Mouse (Mus musculus): Measurements from ENCODE around the gene Mrps31.

The Mrps31 gene

DNA sequence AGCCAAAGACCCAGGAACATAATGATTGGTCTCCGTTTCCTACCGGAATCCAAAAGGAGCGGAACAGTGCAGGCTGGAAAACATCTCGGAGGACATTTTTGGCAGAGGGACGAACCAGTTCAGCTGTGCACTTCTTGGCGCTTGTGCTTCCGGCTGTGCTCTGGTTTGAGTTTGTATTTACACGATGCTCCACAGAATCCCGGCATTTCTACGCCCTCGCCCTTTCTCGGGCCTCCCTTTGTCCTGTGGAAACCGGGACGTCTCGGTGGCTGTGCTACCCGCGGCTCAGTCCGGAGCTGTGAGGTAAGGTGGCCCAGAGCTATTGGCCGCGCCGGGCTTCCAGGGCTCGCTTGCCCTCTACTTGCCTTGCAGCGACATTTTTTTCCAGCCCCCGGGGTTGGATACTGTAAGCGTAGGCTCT, at the start of gene Mrps31:
Gene Mrps31, plus strand, starts transcription at position 80 of the 421 bp plus-strand sequence.
- peak; percentile 77 to 90 for DNase-seq

- no peak for DNase-seq
Observed at GRCm38 (mm10) chr8:22376311-22376710, 34.9 kb upstream of the Mrps31 start.

DNA sequence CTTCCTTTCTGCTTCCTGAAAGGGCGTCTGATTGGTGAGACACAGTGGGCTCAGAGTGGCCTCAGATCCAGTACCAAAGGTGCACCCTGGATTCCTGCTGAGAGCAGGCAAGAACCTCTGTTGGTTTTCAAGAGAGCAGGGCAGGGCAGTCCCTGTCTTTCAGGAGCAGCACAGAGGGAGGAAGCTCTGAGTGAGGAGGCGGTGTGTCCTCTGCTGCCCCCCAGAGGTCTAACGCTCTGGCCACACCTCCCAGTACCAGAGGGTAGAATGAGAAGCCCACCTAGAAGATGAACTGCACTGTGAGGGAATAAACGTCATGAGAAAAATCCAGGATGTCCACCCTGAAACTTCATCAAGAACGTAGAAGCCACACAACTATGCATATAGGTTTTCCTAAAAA, 34.3 kb upstream of the Mrps31 start:
- DNase-seq, result no peak

DNA sequence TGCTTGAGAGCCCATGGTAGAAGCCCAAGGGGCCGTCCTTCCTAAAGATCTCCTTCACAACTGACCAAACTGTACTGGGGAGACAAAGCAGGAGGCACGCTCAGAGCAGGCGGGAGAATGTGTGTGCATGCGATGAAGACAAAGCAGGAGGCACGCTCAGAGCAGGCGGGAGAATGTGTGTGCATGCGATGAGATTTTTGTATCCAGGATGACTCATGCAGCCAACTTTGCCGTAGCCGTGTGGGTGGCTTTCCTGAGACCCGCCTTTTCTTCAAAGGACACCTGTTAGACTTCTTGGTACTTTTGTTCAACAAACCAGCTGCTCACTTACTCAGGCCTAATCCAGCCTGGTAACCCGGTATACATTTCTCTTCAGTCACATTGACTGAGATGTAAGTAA, 30.2 kb upstream of the Mrps31 start:
- DNase-seq, result no peak

DNA sequence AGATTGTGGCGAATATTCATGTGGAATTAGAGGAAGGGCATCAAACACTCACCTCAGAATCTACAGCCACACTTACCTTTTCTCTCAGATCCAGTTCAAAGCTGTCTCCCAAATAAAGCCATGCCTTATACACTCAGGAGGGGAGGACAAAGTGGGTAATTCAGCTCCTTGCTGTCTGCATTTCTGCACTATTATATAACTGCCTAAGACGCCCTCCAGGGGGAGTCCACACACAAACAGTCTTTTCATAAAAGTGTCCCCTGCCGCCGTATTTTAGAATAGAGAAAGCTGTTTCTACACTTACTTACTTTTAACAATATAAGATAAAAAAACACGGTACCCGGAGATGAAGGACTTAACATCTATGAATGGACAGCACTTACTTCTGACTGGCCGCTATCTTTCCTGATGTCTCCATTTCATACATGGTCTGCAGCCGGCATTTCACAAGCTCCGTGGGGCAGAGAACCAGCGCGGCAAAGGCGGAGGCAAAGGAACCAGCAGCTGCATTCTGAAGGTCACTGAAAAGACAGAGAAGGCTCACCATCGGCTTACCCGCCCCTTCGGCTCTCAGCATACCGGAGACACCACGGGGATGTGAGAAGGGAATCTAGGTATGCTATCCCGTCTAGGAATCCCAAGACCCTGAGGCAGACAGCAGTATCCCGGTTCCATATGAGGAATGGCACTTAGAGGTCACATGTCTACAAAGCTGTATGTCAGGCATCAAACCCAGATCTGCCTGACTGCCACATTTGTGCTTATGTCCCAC, 28.2 kb upstream of the Mrps31 start:
- DNase-seq, result no peak

GRCm38 (mm10) chr8:22385158-22385557, 26.0 kb upstream of the Mrps31 start:
- no peak for DNase-seq

GRCm38 (mm10) chr8:22389874-22390273, 21.3 kb upstream of the Mrps31 start:
- no peak for DNase-seq

- DNase-seq, result no peak
Observed at GRCm38 (mm10) chr8:22390766-22391463, 20.2 kb upstream of the Mrps31 start.

DNA sequence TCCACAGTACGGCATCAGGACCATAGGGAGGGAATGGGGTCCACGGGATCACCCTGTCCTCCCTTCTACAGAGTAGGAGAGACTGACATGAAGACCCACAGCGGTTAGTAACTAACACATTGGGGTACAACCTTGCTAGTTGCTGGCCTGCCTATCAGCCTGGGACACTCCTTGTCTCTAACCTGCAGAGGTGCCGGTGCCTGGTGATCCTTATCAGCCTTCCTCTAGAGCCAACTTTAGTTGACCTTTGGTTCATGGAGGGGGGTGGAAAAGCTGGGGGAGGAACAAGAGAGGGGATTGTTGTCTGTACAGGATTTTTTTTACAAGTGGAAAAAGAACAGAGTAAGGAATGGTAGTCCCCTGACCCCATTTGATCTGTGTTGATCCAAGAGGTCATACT, 16.7 kb upstream of the Mrps31 start:
- no peak for DNase-seq

DNA sequence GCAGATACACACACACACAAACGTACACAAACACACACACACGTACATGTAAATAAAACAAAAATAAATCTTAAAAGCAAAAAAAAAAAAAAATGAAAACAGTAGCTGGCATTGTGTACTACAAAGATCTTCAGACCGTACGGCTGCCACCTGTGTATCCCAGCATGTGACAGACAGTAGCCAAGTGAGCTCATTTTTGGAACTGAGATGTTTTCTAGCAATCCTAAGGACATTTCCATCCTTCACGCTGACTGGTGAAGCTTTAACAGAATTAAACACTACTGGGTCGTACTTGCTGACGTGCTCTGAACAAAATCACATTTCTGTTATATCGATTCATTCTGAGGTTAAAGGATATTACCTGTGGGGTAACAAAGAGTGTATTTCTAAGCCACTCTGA, 15.9 kb upstream of the Mrps31 start:
- peak; percentile 56 to 59 for DNase-seq

GRCm38 (mm10) chr8:22397811-22398141, 13.4 kb upstream of the Mrps31 start:
- no peak for DNase-seq

DNA sequence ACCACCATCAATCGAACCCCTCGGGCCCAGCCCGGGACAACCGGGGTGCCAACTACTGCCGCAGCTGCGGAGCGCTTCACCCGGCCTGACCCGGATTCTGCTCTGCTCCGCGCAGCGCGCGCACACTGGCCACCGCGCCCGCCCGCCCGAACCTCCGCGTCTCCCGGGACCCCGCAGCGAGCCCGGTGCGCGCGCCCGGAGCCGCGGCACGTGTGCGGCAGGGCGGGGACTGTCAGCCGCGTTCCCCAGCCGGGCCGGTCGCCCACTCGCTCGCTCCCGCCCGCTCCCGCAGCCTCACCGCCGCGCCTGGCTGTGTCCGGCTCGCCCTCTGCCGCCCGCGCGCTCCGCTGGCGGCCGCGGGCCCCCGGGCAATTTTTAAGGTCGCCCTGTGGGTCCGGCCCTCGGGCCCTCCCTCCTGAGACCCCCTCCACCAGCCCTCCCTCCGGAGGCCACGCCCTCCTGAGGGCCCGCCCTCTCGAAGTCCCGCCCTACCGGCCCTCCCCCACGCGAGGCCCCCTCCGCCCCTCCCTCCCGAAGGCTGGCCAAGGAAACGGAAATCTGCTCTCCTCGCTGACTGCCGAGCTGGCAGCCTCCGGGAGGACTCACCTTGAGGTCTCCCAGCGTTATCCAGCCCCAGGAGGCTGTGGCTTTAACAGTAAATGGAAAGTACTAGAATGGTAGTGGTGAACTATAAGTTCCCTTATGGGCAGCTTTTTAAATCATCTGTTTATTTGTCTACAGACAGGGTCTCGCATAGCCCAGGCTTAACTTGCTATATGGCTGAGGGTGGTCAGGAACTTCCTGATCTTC, 12.8 kb upstream of the Mrps31 start, which contains the start of gene Slc25a15:
Gene Slc25a15, minus strand, starts transcription at position 456 of the 810 bp plus-strand sequence.
- DNase-seq, result peak; percentile 83 to 88

DNA sequence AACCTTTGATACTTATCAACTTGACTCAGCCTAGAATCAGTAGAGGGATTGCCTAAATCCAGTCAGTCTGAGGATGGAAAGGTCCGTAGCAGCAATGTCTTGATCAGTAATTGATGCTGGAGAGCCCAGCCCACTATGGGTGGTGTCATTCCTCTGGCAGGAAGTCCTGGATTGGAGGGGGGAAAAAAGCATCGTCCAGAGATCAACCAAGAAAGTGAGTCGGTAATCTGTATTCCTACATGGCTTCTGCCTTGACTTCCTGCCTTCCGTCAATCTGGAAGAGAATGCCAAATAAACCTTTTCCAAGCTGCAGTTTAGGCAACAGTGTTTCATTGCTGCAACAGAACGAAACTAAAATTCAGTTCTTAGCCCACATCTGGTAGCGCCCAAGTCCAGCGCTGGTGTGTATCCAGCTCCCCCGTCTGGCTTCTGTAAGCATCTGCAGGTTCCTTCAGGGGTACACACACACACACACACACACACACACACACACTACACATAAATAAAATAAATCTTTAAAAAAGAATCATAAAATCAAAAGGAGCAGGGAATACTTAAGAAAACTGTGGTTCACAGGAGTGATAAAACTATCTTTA, 11.8 kb upstream of the Mrps31 start:
- no peak for DNase-seq

- DNase-seq, result no peak
Observed at GRCm38 (mm10) chr8:22400593-22400992, 10.6 kb upstream of the Mrps31 start.

DNA sequence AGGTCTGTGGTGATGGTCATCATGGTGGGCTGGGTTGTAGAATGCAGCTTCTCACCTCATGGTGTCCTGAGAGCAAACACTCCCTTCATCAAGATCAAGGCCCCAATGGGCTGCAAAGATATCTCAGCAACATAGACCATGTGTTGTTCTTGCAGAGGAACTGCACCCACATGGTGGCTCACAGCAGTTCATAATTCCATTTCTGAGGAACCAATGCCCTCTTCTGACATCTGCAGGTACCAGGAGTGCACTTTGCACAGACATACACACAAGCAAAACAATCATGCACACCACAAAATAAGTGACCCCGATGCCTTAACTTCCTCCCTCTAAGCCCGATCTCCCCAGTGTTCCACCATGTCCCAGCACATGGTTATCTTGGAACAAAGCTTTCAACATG, 7.9 kb upstream of the Mrps31 start:
- DNase-seq, result no peak

GRCm38 (mm10) chr8:22405733-22406132, 5.4 kb upstream of the Mrps31 start:
- no peak for DNase-seq

DNA sequence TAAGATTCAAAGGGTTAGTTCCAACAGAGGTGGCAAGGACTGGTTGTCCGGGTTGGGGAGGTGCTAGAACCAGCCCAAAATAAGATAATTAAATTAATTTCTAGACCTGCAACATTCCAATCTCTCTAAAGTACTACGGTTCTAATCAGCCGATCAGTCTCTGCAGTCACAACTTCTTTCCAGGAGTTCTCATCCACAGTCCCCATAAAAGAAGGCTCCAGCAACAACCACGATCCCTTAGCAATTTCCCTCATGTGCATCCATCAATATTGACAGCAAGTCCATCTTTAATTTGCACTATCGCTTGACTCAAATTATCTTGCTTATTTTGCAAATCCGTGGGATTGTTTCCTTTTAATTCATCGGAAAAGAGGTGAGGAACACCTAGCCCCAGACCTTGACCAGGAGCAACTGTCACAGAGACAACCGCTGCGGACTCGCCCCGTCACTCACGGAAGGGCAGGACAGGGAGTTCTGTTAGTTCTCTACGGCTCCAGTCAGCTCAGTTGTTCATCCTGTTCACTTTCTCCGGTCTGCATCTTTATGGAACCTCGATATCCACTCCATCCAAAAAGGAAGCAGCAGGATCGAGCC, 376 bp upstream of the Mrps31 start:
- DNase-seq, result no peak

DNA sequence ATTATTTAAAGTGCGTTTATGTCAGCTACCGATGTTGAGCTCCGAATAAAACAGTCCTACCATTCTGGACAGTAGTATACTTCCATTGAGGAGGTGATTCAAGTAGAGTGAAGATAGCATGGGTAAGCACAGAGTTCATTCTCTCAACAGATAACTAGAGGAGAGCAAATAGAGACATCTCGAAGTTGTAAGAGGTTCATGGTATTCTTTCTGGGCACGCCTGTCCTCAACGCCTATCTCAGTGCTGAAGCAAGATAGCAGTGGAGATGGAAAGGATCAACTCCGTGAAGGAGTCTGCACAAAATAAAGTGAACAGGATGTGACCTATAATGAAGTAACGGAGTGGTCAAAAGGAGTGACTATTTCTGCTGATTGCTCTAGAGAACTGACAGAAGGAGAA, 810 bp downstream of the Mrps31 start:
- no peak for DNase-seq

All from cerebellum, postnatal 36 days (tissue).